10 mouse cellular contexts compared by ENCODE assay signal in the genomic region with DNA sequence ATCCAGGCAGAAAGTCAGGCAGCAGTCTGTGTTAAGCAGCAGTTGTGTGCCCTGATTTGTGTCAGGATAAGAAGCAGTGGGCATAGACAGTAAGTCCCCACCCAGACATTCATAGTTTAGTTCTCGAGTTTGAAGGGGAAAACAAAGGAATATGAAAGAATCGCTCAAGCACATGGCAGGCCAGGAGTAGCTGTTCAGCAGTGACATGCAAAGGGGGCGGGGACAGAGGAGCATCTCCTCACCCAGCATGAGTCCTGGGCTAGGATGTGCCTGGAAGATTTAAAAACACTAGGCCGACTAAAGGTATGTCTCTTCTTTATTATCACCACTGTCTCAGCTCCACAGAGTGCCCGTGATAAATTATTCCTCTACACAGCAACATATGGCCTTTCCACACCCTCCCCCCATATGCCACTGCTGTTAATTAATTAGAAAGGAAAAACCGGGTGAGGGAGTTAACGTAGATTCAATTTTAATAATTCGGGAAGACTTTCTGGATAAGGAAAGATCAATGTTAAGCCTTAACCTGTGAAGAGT.
"Had no signal": no experiment of that assay in that cellular context is flagged by ENCODE, and none has a peak within 500 bp of the region (broad histone marks: within the 10 kb centered on the region; RNA-seq: fewer than 3 reads in every experiment).

No protein-coding gene starts in this region.

- H3K4me1 ChIP-seq: liver, embryonic 15.5 days had no signal

- H3K4me3 ChIP-seq: left cerebral cortex, adult 2 months; limb, embryonic 10.5 days; liver, embryonic 15.5 days had no signal

- H3K36me3 ChIP-seq: limb, embryonic 10.5 days; liver, embryonic 15.5 days had no signal

- H3K9me3 ChIP-seq: limb, embryonic 10.5 days; liver, embryonic 15.5 days had no signal

- H3K27ac ChIP-seq: left cerebral cortex, adult 2 months; limb, embryonic 10.5 days; liver, embryonic 15.5 days had no signal

- H3K27me3 ChIP-seq: liver, embryonic 15.5 days had no signal

- ATAC-seq: lung, postnatal 0 days had no signal

- DNase-seq: kidney, postnatal 25 days; lung, adult 2 months; lung, postnatal 36 days; right cerebral cortex, postnatal 14 days; thymus, postnatal 4 days had no signal

- H3K4me2 ChIP-seq: liver, embryonic 11.5 days; liver, embryonic 15.5 days had no signal

- H3K9ac ChIP-seq: liver, embryonic 15.5 days had no signal
